Mouse (Mus musculus) intestine, embryonic 15.5 days (tissue): ENCODE data around the gene Ap1g1. TPM values are rescaled to one million over a fixed set of nuclear protein-coding genes. Genes with fewer than 3 reads are reported as not detected.

ENCODE experiments used
- ATAC-seq: fragments of 200-750 bp; cut with Nextera tagmentation; 2 replicates; pipeline ENCODE4 v1.8.0; 2017; ENCODE audit warnings: moderate TSS enrichment, moderate library complexity
- H3K27ac ChIP-seq: fragments of 300-500 bp; sonication (generic); 2 replicates; pipeline ENCODE4 v1.5.1; 2015; ENCODE audit warnings: mild to moderate bottlenecking, inconsistent platforms
- H3K27me3 ChIP-seq: fragments of 300-500 bp; sonication (generic); replicated peaks from 2 replicates; pipeline ENCODE4 v1.6.1; 2015; ENCODE audit warnings: inconsistent platforms
- H3K36me3 ChIP-seq: fragments of 300-500 bp; sonication (generic); 2 replicates; pipeline ENCODE4 v1.6.1; 2015; ENCODE audit warnings: inconsistent platforms
- H3K4me1 ChIP-seq: fragments of 300-500 bp; sonication (generic); replicated peaks from 2 replicates; pipeline ENCODE4 v1.6.1; 2015; ENCODE audit warnings: inconsistent platforms
- H3K4me2 ChIP-seq: fragments of 300-500 bp; sonication (generic); replicated peaks from 2 replicates; pipeline ENCODE4 v1.6.1; 2015; ENCODE audit warnings: mild to moderate bottlenecking, inconsistent platforms
- H3K4me3 ChIP-seq: fragments of 300-500 bp; sonication (generic); replicated peaks from 2 replicates; pipeline ENCODE4 v1.5.1; 2015; ENCODE audit warnings: inconsistent platforms
- H3K9ac ChIP-seq: fragments of 300-500 bp; sonication (generic); 2 replicates; pipeline ENCODE4 v1.6.1; 2015; ENCODE audit warnings: inconsistent platforms
- H3K9me3 ChIP-seq: fragments of 300-500 bp; sonication (generic); 2 replicates; pipeline ENCODE4 v1.6.1; 2016; ENCODE audit warnings: inconsistent platforms
- WGBS: fragments of 180-500 bp; shearing (Covaris S2); methylation state at CpG from one replicate; pipeline ENCODE4 v1.1.7; 2015; 5-methylcytosine and 5-hydroxymethylcytosine counted together
- polyA plus RNA-seq: library from polyadenylated mRNA; unstranded; fragments of >200 nt; fragmentation: Nextera tagmentation; extraction: Ambion mirVana; gene quantifications from 2 replicates; pipeline ENCODE4 v1.2.1, GENCODE M21; 2015

Gene Ap1g1
- polyA plus RNA-seq, 1 experiment from 2014 or later: 39.0 TPM

DNA sequence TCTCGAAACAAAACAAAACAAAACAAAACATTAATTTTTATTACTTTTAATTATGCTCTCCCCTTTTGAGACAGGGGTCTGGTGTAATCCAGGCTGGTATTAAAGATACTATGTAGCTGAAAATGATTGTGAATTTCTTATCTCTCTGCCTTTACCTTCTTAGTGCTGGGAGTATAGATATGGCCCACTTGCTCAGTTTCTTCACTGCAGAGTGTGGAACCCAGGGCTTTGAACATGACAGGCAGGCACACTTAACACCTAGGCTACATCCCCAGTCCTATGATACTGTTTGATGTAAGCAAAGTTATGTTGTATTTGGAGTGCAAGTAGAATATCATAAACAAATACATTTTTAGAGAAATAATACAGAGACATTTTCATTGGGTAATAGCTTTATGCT is 64.1 kb downstream of the Ap1g1 start:
- Histone ChIP-seq H3K4me1 (no peaks in the 10 kb centered on the region), H3K4me2 (no peak overlapping the region), H3K27ac (no peak overlapping the region), H3K36me3 (peaks cover 3% of the 10 kb centered on the region; the same call in 1 of the 2 replicates), H3K4me3 (no peak overlapping the region), H3K9ac (no peak overlapping the region), H3K27me3 (no peaks in the 10 kb centered on the region), H3K9me3 (no peaks in the 10 kb centered on the region)
- no peak for ATAC-seq
- 94% methylated on average over 1 of the region's 1 CpGs for WGBS

DNA sequence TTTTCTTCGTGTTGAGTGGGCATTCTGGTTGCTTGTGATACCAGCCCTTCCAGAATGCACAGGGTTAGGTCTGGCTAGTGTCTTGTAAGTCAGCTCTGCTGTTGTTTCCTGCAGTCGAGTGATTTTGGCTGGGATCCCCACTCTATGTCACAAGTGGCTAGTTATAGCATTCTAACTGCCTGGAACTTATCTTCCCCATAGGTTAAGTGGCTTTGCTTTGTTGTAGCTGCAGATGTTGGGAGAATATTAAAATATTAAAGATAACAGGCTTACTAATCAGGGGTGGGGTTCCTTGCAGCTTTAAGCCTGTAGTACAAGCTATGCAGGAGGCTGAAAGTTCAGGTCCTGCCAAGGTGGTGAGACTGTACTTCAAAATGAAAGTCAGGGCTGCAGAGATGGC is 69.5 kb downstream of the Ap1g1 start:
- H3K9ac ChIP-seq: no peak overlapping the region
- ATAC-seq: no peak
- H3K4me2 ChIP-seq: no peak overlapping the region
- H3K4me3 ChIP-seq: no peak overlapping the region
- no peak overlapping the region for H3K27ac ChIP-seq
- H3K27me3 ChIP-seq: no peaks in the 10 kb centered on the region
- peaks cover 20% of the 10 kb centered on the region for H3K36me3 ChIP-seq
- 76% methylated on average over 2 of the region's 2 CpGs for WGBS
- H3K9me3 ChIP-seq: no peaks in the 10 kb centered on the region
- H3K4me1 ChIP-seq: no peaks in the 10 kb centered on the region

DNA sequence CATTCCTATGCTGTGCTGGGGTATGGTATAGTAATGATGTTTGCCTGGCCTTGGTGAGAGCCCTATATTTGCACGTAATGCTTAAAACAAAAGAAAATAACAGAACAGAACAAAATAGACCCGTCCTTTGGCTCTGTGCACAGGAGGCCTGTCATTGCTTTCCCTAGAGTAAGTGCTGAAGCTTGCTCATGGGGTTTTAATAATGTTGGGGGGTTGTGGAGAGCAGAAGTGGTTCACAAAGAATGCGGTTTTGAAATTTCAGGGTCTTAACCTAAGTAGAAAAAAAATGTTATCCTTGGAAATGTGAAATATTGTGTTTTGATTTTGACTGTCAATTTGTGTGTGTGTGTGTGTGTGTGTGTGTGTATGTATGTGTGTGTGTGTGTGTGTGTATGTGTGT is 70.6 kb downstream of the Ap1g1 start:
- 82% methylated on average over 3 of the region's 3 CpGs for WGBS
- H3K9ac ChIP-seq: no peak overlapping the region
- ATAC-seq: no peak

DNA sequence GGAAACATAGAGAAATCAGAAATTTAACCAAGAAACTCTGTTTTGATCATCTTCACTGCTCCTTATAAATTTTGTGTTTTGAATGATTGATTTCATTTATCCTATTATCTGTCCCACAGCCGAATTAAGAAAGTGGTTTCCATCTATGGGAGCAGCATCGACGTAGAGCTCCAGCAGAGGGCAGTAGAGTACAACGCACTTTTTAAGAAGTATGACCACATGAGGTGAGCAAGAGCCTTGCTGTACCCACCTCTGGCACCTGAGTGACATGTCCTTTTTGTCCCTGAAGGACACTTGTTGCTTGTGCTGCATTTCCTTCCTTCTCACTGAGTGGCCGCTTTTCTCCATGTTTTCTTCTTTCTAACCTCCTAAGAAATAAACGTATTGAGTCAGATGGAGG is 75.1 kb downstream of the Ap1g1 start:
- 41% methylated on average over 6 of the region's 6 CpGs for WGBS
- H3K36me3 ChIP-seq: peaks cover 21% of the 10 kb centered on the region
- no peaks in the 10 kb centered on the region for H3K27me3 ChIP-seq
- H3K4me1 ChIP-seq: no peaks in the 10 kb centered on the region
- H3K27ac ChIP-seq: no peak overlapping the region
- H3K9ac ChIP-seq: no peak overlapping the region
- no peak overlapping the region for H3K4me2 ChIP-seq
- peak; percentile 62; the same call in 1 of the 2 replicates for ATAC-seq
- no peaks in the 10 kb centered on the region for H3K9me3 ChIP-seq
- H3K4me3 ChIP-seq: no peak overlapping the region

More for the DNA sequence above, 70.6 kb downstream of the Ap1g1 start:
- Histone ChIP-seq H3K4me3 (no peak overlapping the region), H3K27me3 (no peaks in the 10 kb centered on the region), H3K9me3 (no peaks in the 10 kb centered on the region), H3K27ac (no peak overlapping the region), H3K36me3 (peaks cover 16% of the 10 kb centered on the region), H3K4me1 (no peaks in the 10 kb centered on the region), H3K4me2 (no peak overlapping the region)

DNA sequence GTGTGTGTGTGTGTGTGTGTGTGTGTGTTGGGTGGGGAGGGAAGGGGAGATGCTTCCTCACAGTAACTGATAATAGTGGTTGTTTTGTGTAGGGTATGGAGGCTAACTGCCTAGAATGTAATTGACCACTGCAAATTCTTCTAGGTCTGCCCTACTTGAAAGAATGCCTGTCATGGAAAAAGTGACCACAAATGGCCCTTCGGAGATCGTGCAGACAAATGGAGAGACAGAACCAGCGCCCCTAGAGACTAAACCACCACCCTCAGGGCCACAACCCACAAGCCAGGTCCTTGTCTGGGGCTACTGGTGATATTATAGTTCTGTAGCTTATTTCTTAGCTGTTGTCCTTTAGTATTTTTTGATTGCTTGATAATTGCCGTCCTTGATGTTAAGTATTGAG is 76.2 kb downstream of the Ap1g1 start:
- Histone ChIP-seq H3K4me2 (no peak overlapping the region), H3K4me1 (no peaks in the 10 kb centered on the region), H3K9ac (no peak overlapping the region), H3K27ac (no peak overlapping the region), H3K36me3 (peaks cover 20% of the 10 kb centered on the region), H3K9me3 (no peaks in the 10 kb centered on the region), H3K27me3 (no peaks in the 10 kb centered on the region), H3K4me3 (no peak overlapping the region)
- 93% methylated on average over 4 of the region's 4 CpGs for WGBS
- no peak for ATAC-seq

DNA sequence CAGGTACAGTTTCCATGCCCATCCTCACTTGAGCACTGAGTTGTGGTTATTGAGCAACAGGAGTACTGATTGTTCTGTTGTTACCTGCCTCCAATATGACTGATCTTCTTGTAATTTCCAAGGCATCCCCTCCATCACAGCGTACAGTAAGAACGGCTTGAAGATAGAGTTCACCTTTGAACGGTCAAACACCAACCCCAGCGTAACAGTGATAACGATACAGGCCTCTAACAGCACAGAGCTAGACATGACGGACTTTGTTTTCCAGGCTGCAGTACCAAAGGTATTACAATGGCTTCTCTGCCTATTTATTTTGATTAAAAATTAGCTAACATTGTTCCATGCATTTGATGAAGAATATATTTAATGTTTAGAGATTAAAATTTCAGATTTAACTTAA is 77.1 kb downstream of the Ap1g1 start:
- H3K9me3 ChIP-seq: no peaks in the 10 kb centered on the region
- no peak overlapping the region for H3K27ac ChIP-seq
- WGBS: 83% methylated on average over 6 of the region's 6 CpGs
- peak; percentile 51; the same call in 1 of the 2 replicates for ATAC-seq
- no peaks in the 10 kb centered on the region for H3K27me3 ChIP-seq
- peaks cover 22% of the 10 kb centered on the region for H3K36me3 ChIP-seq
- no peak overlapping the region for H3K9ac ChIP-seq
- H3K4me2 ChIP-seq: no peak overlapping the region
- H3K4me3 ChIP-seq: no peak overlapping the region
- no peaks in the 10 kb centered on the region for H3K4me1 ChIP-seq

DNA sequence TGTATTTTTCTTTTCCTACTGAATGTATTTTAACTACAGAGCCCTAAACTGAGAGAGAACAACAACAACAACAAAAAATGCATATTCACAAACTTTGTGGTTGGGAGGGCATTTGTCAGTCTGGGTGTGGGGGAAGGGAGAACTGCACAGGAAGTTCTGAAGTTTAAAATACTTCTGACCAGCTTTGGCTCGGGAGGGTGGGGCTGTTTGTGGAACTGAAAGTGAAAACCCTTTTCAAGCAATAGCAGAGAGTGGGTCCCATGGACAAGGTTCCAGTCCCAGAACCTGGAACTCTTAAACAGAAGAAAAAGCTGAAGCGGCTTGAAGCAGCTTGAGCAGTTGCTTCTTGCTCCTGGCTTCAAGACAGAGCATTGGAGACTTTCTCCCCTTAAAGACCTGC is 85.0 kb downstream of the Ap1g1 start:
- Histone ChIP-seq H3K36me3 (peaks cover 12% of the 10 kb centered on the region; the same call in 1 of the 2 replicates), H3K9me3 (no peaks in the 10 kb centered on the region), H3K4me2 (no peak overlapping the region), H3K4me1 (0 out of 2 replicates have a peak, but pooled peaks cover 2% of the 10 kb centered on the region), H3K4me3 (no peak overlapping the region), H3K27me3 (no peaks in the 10 kb centered on the region), H3K27ac (no peak overlapping the region), H3K9ac (no peak overlapping the region)
- no peak for ATAC-seq
- 64% methylated on average over 2 of the region's 2 CpGs for WGBS

DNA sequence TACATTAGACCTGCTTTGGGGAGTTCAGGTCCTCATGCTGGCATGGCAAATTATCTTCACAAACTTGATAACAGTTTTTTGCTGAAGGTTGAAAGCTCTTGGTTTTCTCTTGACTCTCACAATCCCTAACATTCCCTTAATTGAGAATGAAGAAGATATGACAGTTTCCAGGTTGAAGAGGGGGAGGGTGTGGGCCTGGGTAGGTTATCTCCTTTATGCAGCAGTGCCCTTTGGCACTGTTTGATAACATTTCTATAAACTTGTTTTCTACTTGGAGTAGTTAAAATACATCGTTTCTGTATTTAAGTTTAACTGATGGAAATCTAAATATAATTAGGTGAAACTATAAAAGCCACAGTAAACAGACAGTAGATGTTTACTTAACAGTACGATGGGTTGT is 86.4 kb downstream of the Ap1g1 start:
- Histone ChIP-seq H3K9ac (no peak overlapping the region), H3K4me3 (no peak overlapping the region), H3K27me3 (no peaks in the 10 kb centered on the region), H3K36me3 (peaks cover 12% of the 10 kb centered on the region; the same call in 1 of the 2 replicates), H3K9me3 (no peaks in the 10 kb centered on the region), H3K27ac (no peak overlapping the region), H3K4me2 (no peak overlapping the region), H3K4me1 (0 out of 2 replicates have a peak, but pooled peaks cover 2% of the 10 kb centered on the region)
- WGBS: 47% methylated on average over 2 of the region's 2 CpGs
- no peak for ATAC-seq

DNA sequence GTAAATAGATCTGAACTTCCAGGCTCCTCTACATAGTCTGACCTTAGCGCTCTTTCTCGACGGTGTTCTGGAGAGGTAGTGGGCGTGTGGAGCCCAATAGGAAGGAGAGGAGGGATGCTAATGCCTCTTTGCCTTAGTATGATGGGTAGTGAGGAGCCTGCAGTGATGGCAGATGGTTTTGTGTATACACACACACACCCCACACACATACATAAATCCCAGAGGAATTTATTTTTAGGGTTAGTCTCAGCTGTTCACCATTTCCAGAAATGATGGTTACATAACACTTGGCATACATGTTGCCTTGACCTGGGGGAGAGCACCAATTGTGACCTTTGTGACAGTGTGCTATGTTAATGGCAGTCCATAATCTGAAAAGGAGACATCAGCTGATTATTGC is 87.2 kb downstream of the Ap1g1 start:
- Histone ChIP-seq H3K4me3 (no peak overlapping the region), H3K9ac (no peak overlapping the region), H3K4me1 (0 out of 2 replicates have a peak, but pooled peaks cover 2% of the 10 kb centered on the region), H3K4me2 (no peak overlapping the region), H3K27me3 (no peaks in the 10 kb centered on the region), H3K9me3 (no peaks in the 10 kb centered on the region), H3K27ac (no peak overlapping the region), H3K36me3 (0 out of 2 replicates have a peak, but pooled peaks cover 6% of the 10 kb centered on the region)
- 80% methylated on average over 4 of the region's 4 CpGs for WGBS
- no peak for ATAC-seq

DNA sequence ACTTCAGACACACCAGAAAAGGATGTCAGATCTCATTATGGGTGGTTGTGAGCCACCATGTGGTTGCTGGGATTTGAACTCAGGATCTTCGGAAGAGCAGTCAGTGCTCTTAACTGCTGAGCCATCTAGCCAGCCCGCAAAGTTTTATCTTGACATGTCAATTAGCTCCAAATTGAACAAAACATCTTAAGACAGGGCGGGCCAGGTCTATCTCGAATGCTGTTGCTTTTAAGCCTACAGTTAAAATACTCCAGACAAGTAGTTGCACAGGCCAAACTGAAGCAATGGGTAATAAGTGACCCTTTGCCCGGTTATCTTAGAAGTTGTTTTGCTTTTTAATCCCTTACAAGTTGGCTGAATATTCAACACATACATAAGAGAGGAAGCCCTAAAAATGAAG is 88.3 kb downstream of the Ap1g1 start:
- no peak overlapping the region for H3K4me2 ChIP-seq

DNA sequence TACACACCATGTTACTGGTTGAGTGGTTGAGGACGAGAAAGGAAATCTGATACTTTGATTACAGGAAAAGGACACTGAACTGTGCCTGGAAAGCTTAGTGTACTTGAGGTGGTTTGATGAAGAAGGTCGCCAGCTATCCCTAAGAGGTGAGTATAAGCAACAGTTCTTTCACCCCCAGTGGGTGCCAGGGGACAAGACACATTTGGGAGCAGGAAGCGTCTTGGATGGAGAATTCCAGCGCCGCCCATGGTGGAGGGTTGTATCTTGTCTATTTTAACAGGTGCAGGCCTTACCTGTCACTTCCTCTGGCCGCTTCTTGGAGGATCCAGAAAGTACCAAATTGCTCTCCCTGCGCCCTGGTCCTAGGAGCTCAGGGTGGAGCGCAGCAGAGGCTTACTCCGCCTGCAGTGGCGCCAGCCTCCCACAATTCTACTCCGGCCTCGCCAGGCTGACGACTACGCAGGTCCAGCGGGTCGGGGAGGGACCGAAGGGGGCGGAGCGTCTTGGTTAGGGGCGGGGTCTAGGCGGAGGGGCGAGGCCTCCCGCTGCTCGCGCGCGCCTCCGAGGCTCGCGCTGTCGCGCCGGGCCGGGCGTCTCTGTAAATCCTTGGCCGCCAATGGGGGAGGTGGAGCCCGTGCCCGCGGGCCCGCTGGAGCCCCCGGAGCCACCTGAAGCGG is 89.8 kb downstream of the Ap1g1 start, which contains the start of gene Phlpp2:
Gene Phlpp2 (plus strand): TSS at position 540 of the 677 bp plus-strand sequence.
- 1% methylated on average over 42 of the region's 42 CpGs for WGBS
- H3K27ac ChIP-seq: peak within 1 kb of the TSS; percentile 89
- peak; percentile 98 for ATAC-seq

More for the DNA sequence above, 88.3 kb downstream of the Ap1g1 start:
- Histone ChIP-seq H3K27ac (no peak overlapping the region), H3K27me3 (no peaks in the 10 kb centered on the region), H3K4me1 (0 out of 2 replicates have a peak, but pooled peaks cover 2% of the 10 kb centered on the region), H3K9ac (no peak overlapping the region), H3K9me3 (no peaks in the 10 kb centered on the region), H3K36me3 (no peaks in the 10 kb centered on the region), H3K4me3 (no peak overlapping the region)
- ATAC-seq: no peak
- 85% methylated on average over 5 of the region's 5 CpGs for WGBS

DNA sequence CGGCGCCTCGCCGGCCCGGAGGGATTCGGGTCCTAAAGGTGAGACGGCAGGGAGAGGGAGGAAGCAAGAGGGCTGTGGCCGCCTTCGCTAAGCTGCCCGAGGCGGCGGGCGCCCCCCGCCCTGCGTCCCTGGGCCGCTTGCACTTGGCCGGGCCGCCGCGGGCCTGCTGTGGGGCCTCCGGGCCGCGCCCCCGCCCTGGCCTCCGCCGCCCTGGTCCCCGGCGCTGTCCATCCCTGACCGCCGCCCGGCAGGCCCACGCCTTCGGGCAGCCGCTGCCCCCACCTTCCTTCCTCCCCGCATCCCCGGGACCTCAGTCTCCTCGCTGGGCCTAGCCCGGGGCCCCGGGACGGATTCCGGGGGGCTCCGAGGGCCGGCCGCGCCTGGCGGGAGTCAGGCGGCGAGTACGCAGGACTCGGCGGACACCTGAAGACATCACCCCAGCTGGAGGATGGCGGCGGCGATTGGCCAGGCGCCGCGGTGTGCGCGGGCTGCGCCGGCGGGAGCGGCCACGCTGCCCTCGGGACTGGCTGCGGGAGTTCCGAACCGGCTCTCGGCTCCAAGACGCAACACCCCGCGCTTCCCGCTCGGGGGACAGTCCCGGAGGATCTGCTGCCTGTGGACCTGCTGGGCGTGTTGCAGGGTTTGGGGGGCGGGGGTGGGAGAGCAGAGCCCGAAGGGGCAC is 90.5 kb downstream of the Ap1g1 start:
- Histone ChIP-seq H3K36me3 (no peaks in the 10 kb centered on the region), H3K27me3 (no peaks in the 10 kb centered on the region), H3K9me3 (no peaks in the 10 kb centered on the region), H3K4me3 (peak overlapping the region; percentile 84), H3K4me1 (0 out of 2 replicates have a peak, but pooled peaks cover 2% of the 10 kb centered on the region), H3K4me2 (peak overlapping the region; percentile 91), H3K27ac (peak overlapping the region; percentile 89), H3K9ac (peak overlapping the region; percentile 94)
- ATAC-seq: peak; percentile 88
- WGBS: under 1% methylated on average over 59 of the region's 78 CpGs

More for the DNA sequence above, 89.8 kb downstream of the Ap1g1 start, which contains the start of gene Phlpp2:
- Histone ChIP-seq H3K4me1 (0 out of 2 replicates have a peak, but pooled peaks cover 2% of the 10 kb centered on the region), H3K9me3 (no peaks in the 10 kb centered on the region), H3K4me2 (peak within 1 kb of the TSS; percentile 91), H3K36me3 (no peaks in the 10 kb centered on the region), H3K27me3 (no peaks in the 10 kb centered on the region), H3K4me3 (peak within 1 kb of the TSS; percentile 84), H3K9ac (peak within 1 kb of the TSS; percentile 94)
